Mouse (Mus musculus) midbrain, embryonic 10.5 days (tissue): ENCODE measurements around the gene Dync1i2. TPM values are rescaled to one million over a fixed set of nuclear protein-coding genes. Genes with fewer than 3 reads are reported as not detected.

Experiments used
- DNase-seq: peaks from one replicate; pipeline ENCODE4 v3.0.0-alpha.2; 2017; ENCODE audit warnings: low spot score
- H3K27ac ChIP-seq: fragments of 300-500 bp; sonication (generic); replicated peaks from 2 replicates; pipeline ENCODE4 v1.5.1; 2016; ENCODE audit warnings: mild to moderate bottlenecking
- H3K27me3 ChIP-seq: fragments of 300-500 bp; sonication (generic); 2 replicates; pipeline ENCODE4 v1.6.1; 2016; ENCODE audit warnings: low read depth, mild to moderate bottlenecking; ENCODE audit not compliant: poor library complexity, severe bottlenecking
- H3K36me3 ChIP-seq: fragments of 300-500 bp; sonication (generic); 2 replicates; pipeline ENCODE4 v1.6.1; 2016; ENCODE audit warnings: mild to moderate bottlenecking, moderate library complexity
- H3K4me1 ChIP-seq: fragments of 300-500 bp; sonication (generic); 2 replicates; pipeline ENCODE4 v1.6.1; 2016
- H3K4me3 ChIP-seq: fragments of 300-500 bp; sonication (generic); 2 replicates; pipeline ENCODE4 v1.5.1; 2016; ENCODE audit warnings: mild to moderate bottlenecking, moderate library complexity
- H3K9me3 ChIP-seq: fragments of 300-500 bp; sonication (generic); replicated peaks from 2 replicates; pipeline ENCODE4 v1.6.1; 2016; ENCODE audit warnings: mild to moderate bottlenecking
- WGBS: fragments of 180-500 bp; shearing (Covaris S2); methylation state at CpG from one replicate; pipeline ENCODE4 v1.1.7; 2016; 5-methylcytosine and 5-hydroxymethylcytosine counted together
- polyA plus RNA-seq: library from polyadenylated mRNA; unstranded; fragments of >200 nt; fragmentation: Nextera tagmentation; extraction: Ambion mirVana; gene quantifications from 2 replicates; pipeline ENCODE4 v1.2.1, GENCODE M21; 2016

Dync1i2 gene
- polyA plus RNA-seq, 1 experiment from 2014 or later, result 118 TPM

DNA sequence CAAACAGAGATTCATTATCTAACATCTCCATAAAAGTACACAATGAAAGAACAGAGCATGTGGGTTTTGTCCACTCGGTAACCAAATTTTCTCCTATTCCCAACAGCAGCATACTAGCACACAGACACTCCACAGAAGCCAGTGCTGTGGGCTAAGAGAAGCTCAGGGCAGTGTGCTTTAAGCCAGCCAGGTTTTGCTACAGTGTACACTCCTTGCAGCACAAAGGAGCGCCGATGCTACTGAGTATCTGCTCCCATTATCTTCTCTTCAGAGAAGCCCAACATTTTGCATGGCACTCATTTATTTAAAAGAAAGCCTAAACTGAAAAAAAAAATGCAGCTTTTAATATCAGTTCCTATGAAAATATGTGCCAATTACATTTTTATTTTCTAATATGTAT lies 82.5 kb downstream of the Dync1i2 start:
- Histone ChIP-seq H3K27ac (no peak overlapping the region), H3K9me3 (no peaks in the 10 kb centered on the region)

DNA sequence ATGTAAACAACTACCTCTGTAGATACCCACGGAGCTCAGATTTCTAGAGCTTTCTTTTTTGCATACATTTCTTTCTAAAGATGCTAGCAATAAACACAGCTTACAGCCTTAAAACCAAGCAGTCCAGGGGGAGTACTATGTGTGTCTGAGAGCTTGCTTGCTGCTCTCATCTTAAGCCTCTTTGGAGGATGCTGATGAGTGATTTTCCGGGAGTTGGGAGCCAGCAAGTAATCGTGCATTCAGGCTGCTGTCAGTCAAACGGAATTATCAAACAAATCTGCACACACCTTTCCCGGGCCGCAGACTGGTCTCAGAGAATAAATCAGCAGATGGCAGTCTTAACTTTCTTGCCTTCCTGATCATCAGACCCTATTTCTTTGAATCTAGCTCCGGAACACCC lies 83.0 kb downstream of the Dync1i2 start:
- Histone ChIP-seq H3K36me3 (no peaks in the 10 kb centered on the region), H3K4me1 (peaks cover 60% of the 10 kb centered on the region), H3K27ac (no peak overlapping the region), H3K27me3 (no peaks in the 10 kb centered on the region), H3K9me3 (no peaks in the 10 kb centered on the region), H3K4me3 (no peak overlapping the region)
- WGBS, result 33% methylated on average over 7 of the region's 7 CpGs
- DNase-seq, result no peak

More for the DNA sequence above, 82.5 kb downstream of the Dync1i2 start:
- 67% methylated on average over 3 of the region's 3 CpGs for WGBS
- Histone ChIP-seq H3K4me1 (peaks cover 65% of the 10 kb centered on the region), H3K27me3 (no peaks in the 10 kb centered on the region), H3K36me3 (no peaks in the 10 kb centered on the region), H3K4me3 (no peak overlapping the region)
- DNase-seq, result no peak

DNA sequence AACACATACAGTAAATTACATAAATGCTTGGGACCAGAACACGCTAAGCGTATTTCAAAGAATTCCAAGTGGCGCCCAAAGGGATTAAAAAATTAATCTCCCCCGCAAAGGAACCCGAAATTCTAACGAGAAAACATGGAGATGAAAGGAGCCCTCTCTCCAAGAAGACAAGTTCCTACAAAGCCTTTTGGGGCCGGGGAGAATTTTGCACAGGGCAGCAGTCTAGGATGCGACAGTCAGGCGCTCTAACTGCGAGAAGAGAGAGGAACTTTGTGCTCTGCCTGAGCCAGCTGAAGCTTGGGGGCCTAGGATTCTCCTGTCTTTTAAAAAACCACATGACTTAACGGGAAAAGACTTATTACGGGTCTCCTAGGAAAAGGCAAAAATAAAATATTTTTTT lies 84.3 kb downstream of the Dync1i2 start:
- peaks cover 47% of the 10 kb centered on the region for H3K4me1 ChIP-seq
- no peaks in the 10 kb centered on the region for H3K36me3 ChIP-seq
- no peak overlapping the region for H3K4me3 ChIP-seq
- WGBS, result 79% methylated on average over 12 of the region's 12 CpGs
- no peaks in the 10 kb centered on the region for H3K27me3 ChIP-seq
- no peak for DNase-seq
- H3K9me3 ChIP-seq, result no peaks in the 10 kb centered on the region
- H3K27ac ChIP-seq, result no peak overlapping the region

DNA sequence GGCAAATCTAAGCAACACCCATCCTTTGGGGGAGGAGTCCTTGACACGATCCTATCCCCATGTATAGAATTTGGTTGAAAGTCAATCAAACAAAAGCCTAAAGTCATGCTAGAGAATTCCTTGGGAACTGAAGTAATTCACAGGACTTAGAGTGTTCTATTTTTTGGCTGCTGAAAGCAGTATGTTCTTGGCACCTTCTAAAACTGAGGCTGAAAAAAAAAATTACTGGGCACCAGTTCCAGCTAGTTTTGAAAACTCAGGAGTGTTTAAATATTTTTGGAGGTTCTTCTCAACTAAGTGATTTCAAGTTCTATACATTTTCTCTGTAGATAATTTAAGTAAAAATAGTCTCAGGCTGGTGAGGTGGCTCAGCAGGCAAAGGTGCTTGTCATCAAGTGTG lies 86.0 kb downstream of the Dync1i2 start:
- Histone ChIP-seq H3K27ac (no peak overlapping the region), H3K36me3 (no peaks in the 10 kb centered on the region), H3K27me3 (no peaks in the 10 kb centered on the region), H3K4me1 (peaks cover 34% of the 10 kb centered on the region), H3K9me3 (no peaks in the 10 kb centered on the region), H3K4me3 (no peak overlapping the region)
- DNase-seq, result no peak
- 81% methylated on average over 1 of the region's 1 CpGs for WGBS

DNA sequence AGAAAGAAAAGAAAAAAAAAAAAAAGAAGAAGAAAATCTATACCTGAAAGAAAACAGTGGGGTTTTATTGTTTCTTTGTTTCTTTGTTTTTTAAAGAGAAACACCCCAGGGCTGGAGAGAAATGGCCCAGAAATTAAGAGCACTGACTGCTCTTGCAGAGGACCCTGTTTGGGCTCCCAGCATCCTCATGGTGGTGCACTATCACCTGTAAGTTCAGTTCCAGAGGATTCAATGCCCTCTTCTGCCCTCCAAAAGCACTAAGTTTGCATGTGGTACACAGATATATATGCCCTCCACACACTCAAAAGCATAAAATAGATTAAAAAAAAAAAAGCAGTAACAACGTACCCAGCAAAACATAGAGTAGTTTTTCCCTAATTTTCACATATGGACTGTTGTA lies 87.2 kb downstream of the Dync1i2 start:
- H3K27ac ChIP-seq, result no peak overlapping the region
- DNase-seq, result no peak
- WGBS, result 94% methylated on average over 1 of the region's 1 CpGs
- peaks cover 35% of the 10 kb centered on the region for H3K4me1 ChIP-seq
- H3K27me3 ChIP-seq, result no peaks in the 10 kb centered on the region
- H3K9me3 ChIP-seq, result no peaks in the 10 kb centered on the region
- no peaks in the 10 kb centered on the region for H3K36me3 ChIP-seq
- no peak overlapping the region for H3K4me3 ChIP-seq

DNA sequence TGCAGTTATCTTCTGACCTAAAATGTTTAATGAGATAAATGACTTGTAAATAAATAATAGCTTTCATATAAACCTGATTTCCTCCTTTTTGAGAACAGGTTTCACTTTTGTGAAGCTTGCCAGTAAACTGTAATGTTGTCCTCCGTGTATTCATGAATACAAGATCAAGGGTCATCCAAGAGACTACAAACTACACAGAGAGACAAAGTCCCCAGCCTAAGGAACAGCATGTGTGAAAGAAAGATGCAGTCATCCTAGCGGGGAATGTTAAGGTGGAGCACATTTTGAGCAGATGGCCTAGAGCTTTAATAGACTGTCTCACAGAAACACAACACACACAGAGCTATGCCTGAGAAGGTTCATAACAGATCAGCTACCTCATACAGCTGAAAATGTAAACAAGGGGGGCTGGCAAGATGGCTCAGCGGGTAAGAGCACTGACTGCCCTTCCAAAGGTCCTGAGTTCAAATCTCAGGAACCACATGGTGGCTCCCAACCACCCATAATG lies 90.7 kb downstream of the Dync1i2 start:
- Histone ChIP-seq H3K27me3 (no peaks in the 10 kb centered on the region), H3K4me1 (peaks cover 12% of the 10 kb centered on the region; the same call in 1 of the 2 replicates), H3K36me3 (0 out of 2 replicates have a peak, but pooled peaks cover 4% of the 10 kb centered on the region), H3K9me3 (no peaks in the 10 kb centered on the region), H3K4me3 (no peak overlapping the region), H3K27ac (no peak overlapping the region)
- WGBS, result 85% methylated on average over 3 of the region's 3 CpGs
- no peak for DNase-seq

DNA sequence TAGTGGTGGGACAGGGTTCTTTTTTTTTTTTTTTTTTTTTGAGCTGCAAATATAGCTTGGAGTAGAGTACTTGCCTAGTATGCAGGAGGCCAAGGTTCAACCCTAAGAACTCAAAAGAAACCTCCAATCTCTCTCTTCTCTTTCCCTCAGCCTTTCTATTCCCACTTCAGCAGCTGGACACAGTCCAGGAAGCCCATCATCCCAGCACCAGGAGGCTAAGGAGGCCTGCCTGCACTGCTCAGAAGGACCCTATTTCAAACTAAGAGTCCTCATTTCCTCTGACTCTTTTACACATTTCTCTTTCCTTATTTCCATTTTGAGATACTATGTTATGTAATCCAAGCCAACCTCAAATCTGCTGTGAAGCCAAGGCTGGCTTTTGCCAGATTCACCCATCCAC lies 91.7 kb downstream of the Dync1i2 start:
- Histone ChIP-seq H3K36me3 (0 out of 2 replicates have a peak, but pooled peaks cover 4% of the 10 kb centered on the region), H3K27ac (no peak overlapping the region), H3K4me3 (no peak overlapping the region), H3K9me3 (no peaks in the 10 kb centered on the region), H3K27me3 (no peaks in the 10 kb centered on the region), H3K4me1 (peaks cover 11% of the 10 kb centered on the region; the same call in 1 of the 2 replicates)
- DNase-seq, result no peak

DNA sequence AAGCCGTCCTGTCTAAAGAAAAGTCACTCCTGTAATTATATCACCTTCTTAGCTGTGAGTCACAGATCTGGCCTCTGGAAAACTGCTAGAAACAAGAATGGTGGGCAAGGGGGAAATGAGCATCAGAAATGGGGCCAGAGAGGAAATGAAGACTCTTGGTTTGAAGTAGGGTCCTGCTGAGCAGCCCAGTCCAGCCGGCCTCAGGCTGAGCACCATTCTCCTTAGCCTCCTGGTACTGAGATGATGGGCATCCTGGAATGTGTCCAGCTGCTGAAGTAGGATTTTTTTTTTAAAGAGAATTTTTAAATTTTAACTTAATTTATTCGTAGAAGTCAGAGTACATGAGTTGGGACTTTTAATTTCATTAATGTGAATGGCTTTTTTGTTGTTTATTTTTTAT lies 93.3 kb downstream of the Dync1i2 start:
- 59% methylated on average over 3 of the region's 3 CpGs for WGBS
- Histone ChIP-seq H3K4me3 (no peak overlapping the region), H3K27me3 (no peaks in the 10 kb centered on the region), H3K27ac (no peak overlapping the region), H3K9me3 (no peaks in the 10 kb centered on the region), H3K4me1 (peaks cover 12% of the 10 kb centered on the region; the same call in 1 of the 2 replicates), H3K36me3 (0 out of 2 replicates have a peak, but pooled peaks cover 4% of the 10 kb centered on the region)
- no peak for DNase-seq

DNA sequence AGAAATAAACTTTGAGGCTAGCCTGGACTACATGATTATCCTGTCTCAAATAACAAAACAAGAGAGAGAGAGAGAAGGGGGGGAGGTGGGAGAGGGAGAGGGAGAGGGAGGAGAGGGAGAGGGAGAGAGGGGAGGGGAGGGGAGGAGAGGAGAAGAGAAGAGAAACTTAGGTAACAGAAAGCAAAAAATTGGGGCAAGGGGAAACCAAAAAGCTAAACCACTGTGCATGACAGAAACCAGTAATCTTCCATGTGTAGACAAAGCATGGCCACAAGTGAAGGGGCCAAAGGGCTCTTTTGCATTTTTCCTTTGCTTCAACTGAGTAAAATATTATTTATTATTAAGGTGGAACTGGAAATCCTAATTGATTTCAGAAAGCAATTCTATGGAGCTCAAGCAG lies 94.9 kb downstream of the Dync1i2 start:
- DNase-seq, result no peak
- Histone ChIP-seq H3K27me3 (no peaks in the 10 kb centered on the region), H3K4me3 (no peak overlapping the region), H3K9me3 (no peaks in the 10 kb centered on the region), H3K4me1 (peaks cover 12% of the 10 kb centered on the region; the same call in 1 of the 2 replicates), H3K36me3 (peaks cover 16% of the 10 kb centered on the region), H3K27ac (no peak overlapping the region)

DNA sequence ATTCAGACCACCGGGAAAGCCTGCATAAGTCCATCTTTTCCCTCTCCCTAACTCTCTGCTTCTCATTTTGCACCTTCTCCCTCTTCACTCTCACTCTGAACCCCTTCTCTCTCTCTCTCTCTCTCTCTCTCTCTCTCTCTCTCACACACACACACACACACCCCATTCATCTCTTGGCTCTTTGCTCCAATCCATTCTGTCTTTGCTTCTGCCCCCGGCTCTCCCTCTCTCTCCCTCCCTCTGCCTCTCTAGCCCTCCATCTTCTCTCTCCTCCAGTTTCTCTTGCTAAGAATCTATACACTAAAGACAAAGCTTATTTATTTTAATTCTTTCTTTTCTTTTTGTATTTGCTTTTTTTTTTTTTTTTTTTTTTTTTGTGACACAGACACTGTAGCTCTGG lies 98.2 kb downstream of the Dync1i2 start:
- no peak overlapping the region for H3K4me3 ChIP-seq
- DNase-seq, result no peak
- H3K36me3 ChIP-seq, result peaks cover 26% of the 10 kb centered on the region
- H3K27ac ChIP-seq, result no peak overlapping the region
- WGBS, result 61% methylated on average over 2 of the region's 2 CpGs
- H3K27me3 ChIP-seq, result no peaks in the 10 kb centered on the region
- peaks cover 8% of the 10 kb centered on the region; the same call in 1 of the 2 replicates for H3K4me1 ChIP-seq
- H3K9me3 ChIP-seq, result no peaks in the 10 kb centered on the region

DNA sequence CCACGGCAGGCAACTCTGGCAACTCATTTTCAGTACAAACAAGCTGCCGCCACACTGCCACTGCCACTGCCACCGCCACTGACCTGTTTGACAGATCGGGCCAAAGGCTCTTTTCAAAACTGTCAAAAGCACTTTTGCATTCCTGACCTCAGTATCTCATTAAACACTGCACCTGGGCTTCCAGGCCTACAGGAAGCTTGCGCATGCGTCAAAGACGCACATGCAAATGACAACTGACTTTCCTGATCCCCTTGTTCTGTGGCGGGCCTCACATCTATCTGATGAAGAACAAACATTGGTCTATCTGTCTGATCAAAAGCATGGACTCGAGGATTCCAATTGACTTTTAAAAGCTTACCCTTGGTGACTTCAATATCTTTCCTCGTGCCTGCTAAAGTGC lies 100.6 kb downstream of the Dync1i2 start:
- Histone ChIP-seq H3K9me3 (no peaks in the 10 kb centered on the region), H3K4me3 (no peak overlapping the region), H3K36me3 (peaks cover 22% of the 10 kb centered on the region), H3K4me1 (0 out of 2 replicates have a peak, but pooled peaks cover 6% of the 10 kb centered on the region), H3K27me3 (no peaks in the 10 kb centered on the region), H3K27ac (no peak overlapping the region)
- 72% methylated on average over 10 of the region's 10 CpGs for WGBS
- no peak for DNase-seq
